Mouse (Mus musculus) ES-Bruce4 (cell line): ENCODE data around the gene Ranbp17.

ENCODE experiments used
- CTCF ChIP-seq: IDR thresholded peaks from one replicate; pipeline ENCODE4 v1.8.1; 2011; ENCODE audit warnings: low read depth, low read length
- POLR2A ChIP-seq: IDR thresholded peaks from one replicate; pipeline ENCODE4 v1.8.1; 2011; ENCODE audit warnings: low read length; ENCODE audit not compliant: insufficient read depth

GRCm38 (mm10) chr11:33196447-33197132 is 317.0 kb downstream of the Ranbp17 start:
- TF ChIP-seq POLR2A, result no peak
- no peak for TF ChIP-seq CTCF
